Mouse (Mus musculus) mature B cell (primary cell): Measurements from ENCODE around the gene Abca3.
"Not testable (repeated sequence)": the region's sequence is repeated elsewhere in the genome, so short reads cannot be mapped to it uniquely, and the experiment has no call there.

ENCODE experiments used
- in situ Hi-C: fragments of 300-500 bp; cut with MboI; formaldehyde crosslinking; loops from 2 replicates; pipeline ENCODE4 v1.14.3; 2019

Gene Abca3

GRCm38 (mm10) chr17:24383789-24384188, 32.0 kb downstream of the Abca3 start:
- in situ Hi-C loops = no loop called here

- in situ Hi-C loops = no loop called here
Observed at GRCm38 (mm10) chr17:24388711-24389110, 37.0 kb downstream of the Abca3 start.

DNA sequence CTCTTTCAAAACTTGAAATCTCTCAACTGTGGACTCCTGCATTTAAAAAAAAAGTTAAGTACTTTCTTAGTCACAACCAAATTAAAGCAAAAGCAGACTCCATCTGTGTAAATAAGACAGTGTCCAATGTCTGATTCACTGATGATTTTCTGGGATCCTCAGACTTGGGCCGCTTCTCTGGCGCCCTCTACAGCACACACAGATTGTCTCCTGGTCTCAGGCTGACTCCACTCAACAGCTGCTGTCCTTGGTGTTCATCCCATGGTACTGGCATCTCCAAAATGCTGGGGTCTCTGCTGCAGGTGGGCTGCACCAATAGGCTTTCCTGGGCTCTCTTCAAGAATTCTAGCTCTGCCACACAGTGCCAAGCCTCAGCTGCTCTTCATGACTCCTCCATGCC, 38.1 kb downstream of the Abca3 start:
- in situ Hi-C loops = no loop called here

DNA sequence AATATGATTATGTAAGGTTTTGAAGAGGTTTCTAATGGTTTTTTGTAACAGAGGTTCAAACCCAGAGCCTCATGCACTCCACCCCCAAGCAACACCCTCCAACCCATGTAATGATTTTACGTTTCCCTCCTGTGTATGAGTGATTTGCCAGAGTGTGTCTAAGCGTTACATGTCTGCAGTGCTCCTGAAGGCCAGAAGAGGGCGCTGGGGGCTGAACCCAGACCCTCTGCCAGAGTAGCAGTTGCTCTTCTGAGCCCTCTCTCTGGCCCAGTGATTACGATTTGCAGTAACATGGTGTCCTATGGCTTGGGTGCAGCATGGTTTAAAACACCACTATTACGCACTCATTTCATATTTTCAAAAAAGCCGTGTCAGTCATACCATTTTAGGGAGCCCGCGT, 39.4 kb downstream of the Abca3 start:
- in situ Hi-C loops = no loop called here

DNA sequence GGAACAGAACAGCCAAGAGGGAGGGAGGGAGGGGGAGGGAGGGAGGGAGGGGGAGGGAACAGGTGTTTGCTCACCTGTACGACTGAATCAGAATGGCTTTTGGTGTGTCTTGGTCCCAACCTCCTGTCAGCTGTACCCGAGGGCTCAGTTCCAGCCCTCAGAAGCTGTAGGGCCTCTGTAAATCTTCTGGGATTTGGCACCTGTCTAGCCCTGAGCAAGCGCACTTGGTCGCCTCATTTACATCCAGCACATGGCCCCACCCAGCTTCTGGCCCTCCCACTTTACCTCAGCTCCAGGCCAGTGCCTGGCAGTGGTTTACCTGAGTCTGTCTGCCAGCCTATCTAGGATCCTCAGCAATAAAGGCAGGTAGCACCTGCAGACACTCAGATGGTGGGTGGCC, 41.8 kb downstream of the Abca3 start:
- in situ Hi-C loops = no loop called here

DNA sequence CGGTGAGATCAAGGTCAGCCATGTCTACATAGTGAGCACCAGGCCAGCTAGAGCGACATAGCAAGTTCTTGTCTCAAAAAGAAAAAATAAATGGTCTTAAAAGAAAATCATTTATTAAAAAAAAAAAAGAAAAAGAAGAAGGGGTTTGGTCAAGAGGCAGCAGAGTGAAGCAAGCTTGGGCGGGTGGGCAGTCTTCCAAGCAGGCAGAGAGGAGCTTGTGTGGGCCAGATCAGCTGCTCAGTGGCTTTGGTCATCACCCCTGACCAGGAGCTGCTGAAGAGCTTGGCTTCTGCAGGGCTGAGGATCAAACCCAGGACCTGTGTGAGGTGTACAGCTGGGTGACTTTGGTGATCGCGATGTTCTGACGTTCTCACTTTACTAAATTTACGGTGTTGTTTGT, 42.7 kb downstream of the Abca3 start:
- in situ Hi-C loops = no loop called here

GRCm38 (mm10) chr17:24402371-24402770, 50.6 kb downstream of the Abca3 start:
- in situ Hi-C loops = no loop called here

DNA sequence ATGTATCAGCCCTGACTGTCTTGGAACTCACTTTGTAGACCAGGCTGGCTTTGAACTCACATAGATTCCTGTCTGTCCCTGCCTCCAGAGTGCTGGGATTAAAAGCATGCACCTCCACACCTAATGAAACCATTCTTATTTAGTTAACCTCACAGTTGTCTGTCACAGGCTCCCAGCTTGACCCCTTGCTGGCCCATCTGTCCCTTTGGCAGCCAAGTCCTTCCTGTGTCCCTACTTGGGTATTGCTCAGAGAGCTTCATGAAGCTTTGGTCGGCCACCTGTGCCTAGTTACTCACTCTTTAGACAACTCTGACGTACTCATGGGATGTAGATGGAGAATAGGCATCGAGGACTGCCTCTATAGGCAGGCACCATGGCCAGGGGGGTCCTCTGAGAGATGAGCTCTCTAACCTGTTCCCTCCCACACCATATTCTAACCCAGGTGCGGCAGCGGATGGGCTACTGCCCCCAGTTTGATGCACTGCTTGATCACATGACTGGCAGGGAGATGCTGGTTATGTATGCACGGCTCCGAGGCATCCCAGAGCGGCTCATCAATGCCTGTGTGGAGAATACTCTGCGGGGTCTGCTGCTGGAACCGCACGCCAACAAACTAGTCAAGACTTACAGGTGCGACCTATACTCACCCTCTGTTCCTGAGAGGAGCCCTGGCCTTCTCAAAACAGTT, 55.5 kb downstream of the Abca3 start:
- in situ Hi-C loops = no loop called here

- in situ Hi-C loops = no loop called here
Observed at GRCm38 (mm10) chr17:24413557-24414211, 61.9 kb downstream of the Abca3 start.

DNA sequence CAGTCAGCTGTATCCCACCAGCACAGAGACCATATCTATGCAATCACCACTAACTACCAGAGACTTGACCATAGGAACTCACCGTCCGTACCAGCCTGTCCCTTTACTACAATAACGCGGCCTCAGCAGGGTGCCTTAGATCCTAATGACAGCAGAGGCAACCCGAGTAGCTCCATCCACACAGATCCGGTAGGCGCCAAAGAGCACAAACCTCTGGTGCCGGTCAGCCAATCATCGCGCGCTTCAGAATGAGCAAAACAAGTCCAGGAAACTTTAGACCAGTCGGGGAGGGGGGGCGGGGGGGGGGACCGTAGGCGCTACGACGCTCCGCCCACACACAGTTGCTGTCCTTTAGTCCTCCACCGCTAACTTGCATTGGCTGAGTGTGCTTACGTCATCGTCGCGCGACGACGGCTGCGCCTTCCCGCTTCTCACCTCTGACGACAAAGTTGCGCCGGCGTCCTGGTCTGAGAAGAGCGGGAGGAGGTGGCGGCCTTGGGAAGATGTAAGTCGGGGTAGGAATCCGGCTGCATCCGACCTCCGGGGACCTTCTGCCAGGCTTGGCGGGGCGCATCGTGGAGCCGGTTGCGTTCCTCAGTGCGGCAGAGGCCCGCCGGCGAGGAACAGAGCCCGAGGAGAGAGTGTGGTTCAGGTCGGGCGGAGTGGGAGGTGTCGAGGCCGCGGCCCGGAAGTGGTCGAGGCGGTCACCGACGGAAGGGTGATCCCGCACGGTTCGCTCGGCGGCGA, 62.7 kb downstream of the Abca3 start, which contains the start of gene Rnps1:
TSS of gene Rnps1 (plus strand) at position 336 of the 747 bp plus-strand sequence.
- in situ Hi-C loops = no loop called here

DNA sequence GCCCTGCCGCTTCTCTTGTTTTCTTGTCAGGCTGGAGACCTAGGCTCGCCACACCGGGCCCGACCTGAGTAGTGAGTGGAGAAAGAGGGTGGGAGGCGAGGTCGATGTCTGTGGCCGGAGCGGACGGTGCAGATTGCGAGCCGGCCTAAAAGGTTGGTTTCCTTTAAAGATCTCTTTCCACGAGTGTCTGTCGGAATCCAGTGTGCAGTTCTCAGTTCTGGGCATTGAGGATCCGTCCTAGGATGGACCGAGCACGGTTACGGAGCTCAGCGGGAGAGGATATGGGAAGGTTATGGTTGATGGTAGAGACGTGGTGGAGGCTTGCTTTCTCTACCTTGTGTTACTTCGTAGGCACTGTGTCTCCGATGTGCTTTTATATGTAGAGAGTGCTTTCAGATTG, 63.3 kb downstream of the Abca3 start:
- in situ Hi-C loops = no loop called here

GRCm38 (mm10) chr17:24416051-24416652, 64.4 kb downstream of the Abca3 start:
- in situ Hi-C loops = no loop called here

GRCm38 (mm10) chr17:24423114-24423513, 71.4 kb downstream of the Abca3 start:
- in situ Hi-C loops = no loop called here

GRCm38 (mm10) chr17:24424489-24424888, 72.7 kb downstream of the Abca3 start:
- in situ Hi-C loops = no loop called here

- in situ Hi-C loops = not testable (repeated sequence)
Observed at GRCm38 (mm10) chr17:24425326-24425725, 73.6 kb downstream of the Abca3 start.

- in situ Hi-C loops = no loop called here
Observed at GRCm38 (mm10) chr17:24425905-24426304, 74.2 kb downstream of the Abca3 start.

- in situ Hi-C loops = no loop called here
Observed at GRCm38 (mm10) chr17:24426471-24427169, 74.9 kb downstream of the Abca3 start, which contains the start of gene Eci1. Gene Eci1 (plus strand): TSS chr17:24426641.

GRCm38 (mm10) chr17:24427170-24427557, 75.4 kb downstream of the Abca3 start:
- in situ Hi-C loops = no loop called here

- in situ Hi-C loops = no loop called here
Observed at GRCm38 (mm10) chr17:24429201-24429983, 77.6 kb downstream of the Abca3 start.

DNA sequence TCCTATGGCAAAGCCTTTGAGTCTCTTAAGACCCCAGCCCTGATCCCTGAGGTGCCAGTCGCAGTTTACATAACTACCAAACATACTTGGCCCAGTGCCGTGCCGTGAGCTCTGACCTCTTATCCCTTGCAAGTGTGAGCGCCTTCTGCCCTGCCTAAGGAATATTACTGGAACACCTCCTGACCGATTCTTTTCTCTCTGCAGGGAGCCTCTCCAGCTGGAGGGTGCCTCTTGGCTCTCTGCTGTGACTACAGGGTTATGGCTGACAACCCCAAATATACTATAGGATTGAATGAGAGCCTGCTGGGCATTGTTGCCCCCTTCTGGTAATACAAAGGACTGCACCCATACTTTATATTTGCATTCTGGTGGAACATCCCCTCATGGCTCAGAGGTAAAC, 85.3 kb downstream of the Abca3 start:
- in situ Hi-C loops = no loop called here

- in situ Hi-C loops = no loop called here
Observed at GRCm38 (mm10) chr17:24440377-24440776, 88.6 kb downstream of the Abca3 start.
